Mouse (Mus musculus) megakaryocyte-erythroid progenitor cell, adult 5-6 weeks (primary cell): ENCODE measurements around the gene Gcm2. TPM values are rescaled to one million over a fixed set of nuclear protein-coding genes. Genes with fewer than 3 reads are reported as not detected.

Source experiments
- ATAC-seq: replicated peaks from 2 replicates; pipeline ENCODE4 v1.8.0; 2016; ENCODE audit warnings: mild to moderate bottlenecking, inconsistent platforms; ENCODE audit not compliant: severe bottlenecking, poor library complexity, low FRiP score, low TSS enrichment
- total RNA-seq, 2 experiments: library from RNA; stranded (forward) in 1 of 2; stranded (reverse) in 1 of 2; fragments of 200-1000, 215-1000 nt in 1 of 2; fragments of >200 nt in 1 of 2; fragmentation: Nextera tagmentation in 1 of 2; gene quantifications; 2 replicates each; pipeline ENCODE4 v1.2.3; 2014 to 2017

Gene Gcm2
- total RNA-seq (2014; fragmentation: Nextera tagmentation), result not detected in 2 replicates
- total RNA-seq (2017), result not detected in 2 replicates

DNA sequence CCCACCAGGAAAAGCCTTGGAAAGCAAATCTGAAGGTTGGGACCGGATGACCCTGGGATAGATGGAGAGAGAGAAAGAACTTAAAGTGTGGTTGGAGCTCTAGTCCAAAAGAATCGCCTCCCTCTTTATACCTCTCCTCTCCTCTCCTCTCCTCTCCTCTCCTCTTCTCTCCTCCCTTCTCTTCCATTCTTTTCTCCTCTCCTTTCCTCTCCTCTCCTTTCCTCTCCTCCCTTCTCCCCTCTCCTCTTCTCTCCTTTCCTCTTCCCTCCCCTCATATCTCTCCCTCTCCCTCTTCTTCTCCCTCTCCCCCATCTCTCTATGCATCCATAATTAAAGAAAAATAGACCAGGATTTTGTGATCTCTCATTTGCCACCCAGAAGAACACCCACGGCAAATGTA is at the start of gene Gcm2:
TSS of gene Gcm2 (minus strand) at position 101 of the 400 bp plus-strand sequence.
- ATAC-seq, result no peak

DNA sequence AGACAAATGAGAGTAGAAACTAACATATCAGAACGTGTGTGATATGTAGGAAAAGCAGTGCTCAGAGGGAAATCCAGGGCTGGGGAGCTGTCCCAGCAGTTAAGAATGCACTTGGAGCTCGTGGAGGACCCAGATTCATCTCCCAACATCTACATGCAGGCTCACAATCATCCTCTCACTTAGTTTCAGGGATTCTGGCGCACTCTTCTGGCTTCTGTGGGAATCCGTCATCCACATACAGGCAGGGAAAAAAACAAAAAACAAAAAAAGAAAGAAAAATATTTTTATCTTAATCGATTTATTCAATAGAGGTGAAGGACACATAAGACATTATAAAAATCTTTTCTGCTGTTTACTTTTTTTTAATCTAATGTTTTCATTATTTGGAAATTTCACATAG is 47.6 kb upstream of the Gcm2 start:
- ATAC-seq, result no peak

DNA sequence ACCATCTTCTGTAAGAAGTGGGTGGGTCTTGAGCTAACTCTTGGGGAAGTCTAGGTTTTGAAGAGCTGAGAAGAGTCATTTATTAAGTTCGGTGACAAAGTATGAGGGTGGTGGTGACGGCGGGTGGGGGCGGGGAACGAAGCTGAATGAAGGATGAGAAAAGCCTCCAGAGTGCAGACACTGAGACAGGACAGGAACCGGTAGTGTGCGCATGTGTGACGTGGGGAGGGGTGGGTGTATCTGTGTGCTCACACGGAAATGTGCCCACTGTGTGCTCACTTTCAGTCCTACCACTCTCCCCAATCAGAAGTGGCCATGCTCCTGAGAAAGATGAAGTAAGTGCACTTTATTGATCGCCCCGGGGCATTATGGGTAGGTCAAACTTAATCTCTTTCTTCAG is 42.3 kb upstream of the Gcm2 start:
- ATAC-seq, result no peak

DNA sequence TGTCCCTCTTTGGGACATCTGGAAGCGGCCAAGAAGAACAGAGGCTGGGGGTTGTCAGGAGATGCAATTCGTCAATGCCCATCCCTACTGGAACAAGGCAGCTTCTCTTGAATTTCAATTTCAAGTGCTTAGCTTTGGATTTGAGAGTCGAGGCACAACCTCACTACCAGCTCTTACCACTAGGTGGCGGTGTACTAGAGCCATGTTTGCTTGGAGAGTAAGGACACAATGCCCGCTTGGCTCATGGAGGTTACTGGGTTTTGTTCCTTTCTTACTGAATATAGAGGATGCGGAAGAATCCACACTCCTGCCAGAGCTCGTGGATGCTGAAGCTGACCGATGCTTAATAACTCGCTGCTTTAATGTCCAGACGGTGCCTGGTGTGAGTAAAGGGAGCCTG is 35.4 kb upstream of the Gcm2 start:
- 0 out of 2 replicates have a peak, but pooled peaks have one; percentile 50 for ATAC-seq

DNA sequence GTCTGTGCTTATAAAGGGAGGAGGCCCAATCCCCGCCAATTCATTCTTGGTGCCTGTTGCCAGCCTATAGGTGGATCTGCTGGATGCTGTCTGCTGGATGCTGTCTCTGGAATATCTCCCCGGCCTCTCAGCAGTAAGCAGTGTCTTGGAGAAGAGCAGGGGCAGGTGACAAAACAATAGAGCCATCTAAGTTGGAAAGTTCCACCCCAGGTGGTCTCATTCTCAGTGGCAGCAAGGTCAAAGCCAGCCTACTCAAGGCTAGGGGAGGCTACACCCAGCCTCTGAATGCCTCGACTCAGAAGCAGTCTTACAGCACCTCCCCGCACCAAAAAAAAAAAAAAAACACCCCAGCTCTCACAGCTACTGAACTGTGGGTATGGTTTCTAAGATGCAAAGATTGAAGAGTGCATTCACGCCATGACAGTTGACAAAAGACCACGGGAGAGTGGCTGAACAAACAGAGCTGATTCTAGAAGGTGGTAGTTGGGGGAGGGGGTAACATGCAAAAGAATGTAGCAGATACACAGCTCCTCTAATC is 34.7 kb upstream of the Gcm2 start:
- no peak for ATAC-seq

DNA sequence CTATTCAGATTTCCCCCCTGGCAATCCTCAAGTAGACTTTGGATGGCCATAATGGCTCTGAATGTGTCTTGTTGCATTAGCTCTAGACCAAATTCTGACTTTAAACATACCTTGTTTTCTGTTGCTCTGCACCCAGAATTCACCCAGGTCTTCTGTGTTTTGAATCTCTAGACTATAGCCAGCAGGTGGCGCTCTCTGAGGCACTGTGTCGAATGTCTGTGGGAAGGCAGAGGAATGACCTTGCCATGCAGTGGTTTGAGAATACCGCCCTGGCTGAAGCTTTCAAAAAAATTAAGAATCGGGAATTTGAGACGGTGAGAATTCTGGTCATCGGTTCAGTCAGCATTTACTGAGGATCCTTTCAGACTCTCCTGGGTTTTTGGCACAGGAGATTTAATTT is 24.1 kb upstream of the Gcm2 start:
- ATAC-seq, result peak; percentile 71; the same call in 1 of the 2 replicates

DNA sequence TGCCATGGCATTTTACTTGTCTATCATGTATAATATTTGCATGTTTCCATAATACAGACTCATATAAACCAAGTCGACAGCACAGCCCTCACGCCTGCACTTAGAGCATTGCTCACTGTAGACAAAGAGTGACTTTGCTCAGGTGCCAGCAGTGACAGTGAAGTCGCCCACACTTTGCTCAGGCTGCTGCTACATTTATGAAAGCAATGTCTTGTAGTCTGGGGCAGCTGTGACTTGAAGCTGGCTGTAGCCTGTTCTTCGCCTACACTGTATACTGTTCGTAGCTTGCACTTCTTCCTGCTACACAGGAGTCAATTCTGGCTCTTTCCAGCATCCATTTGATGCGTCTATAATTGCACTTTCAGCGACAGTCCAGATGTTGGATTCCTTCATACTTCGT is 18.2 kb upstream of the Gcm2 start:
- no peak for ATAC-seq

DNA sequence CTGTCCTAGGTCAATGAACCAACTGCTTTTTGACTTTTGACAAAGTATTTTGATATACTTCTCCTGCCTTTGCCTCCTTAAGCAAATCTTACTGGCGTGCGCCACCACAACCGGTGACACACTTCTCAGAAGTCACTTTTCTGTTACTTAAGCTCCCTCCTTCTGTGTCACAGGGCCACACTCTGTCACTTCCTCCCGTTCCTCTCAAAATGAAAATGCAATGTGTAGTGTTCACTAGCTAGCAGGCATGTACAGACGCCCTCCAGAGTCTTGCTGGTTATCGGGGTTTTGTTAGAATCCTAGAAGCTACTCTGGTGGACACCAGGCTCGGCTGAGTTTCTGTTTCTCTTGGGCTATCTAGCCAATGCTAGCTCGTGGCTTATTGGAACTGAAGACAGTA is 17.5 kb upstream of the Gcm2 start:
- no peak for ATAC-seq

DNA sequence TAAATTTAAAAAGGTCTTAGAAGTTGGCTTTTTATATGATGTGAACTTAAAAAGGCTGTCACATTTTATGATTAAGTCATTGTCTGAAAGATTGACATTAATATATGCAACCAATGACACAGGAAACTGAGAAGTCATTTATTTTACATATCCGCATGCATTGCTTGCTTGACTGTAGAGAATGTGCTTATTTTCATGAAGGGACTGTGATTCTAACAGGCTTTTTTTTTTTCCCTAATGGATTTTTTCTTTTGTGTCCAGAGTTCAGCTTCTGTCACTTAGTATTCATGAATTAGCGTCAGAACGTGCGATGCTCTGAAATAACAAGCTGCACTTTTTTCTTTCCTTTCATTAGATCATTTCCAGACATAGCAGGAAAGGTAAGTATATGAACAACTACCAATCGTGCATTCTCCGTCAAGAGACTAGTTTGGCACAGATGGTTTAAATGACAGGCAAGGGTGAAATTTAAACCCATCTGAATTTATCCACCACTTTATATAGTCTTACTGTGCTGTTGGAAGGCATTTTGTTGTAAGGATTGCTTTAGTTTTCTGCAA is 12.9 kb upstream of the Gcm2 start:
- no peak for ATAC-seq

DNA sequence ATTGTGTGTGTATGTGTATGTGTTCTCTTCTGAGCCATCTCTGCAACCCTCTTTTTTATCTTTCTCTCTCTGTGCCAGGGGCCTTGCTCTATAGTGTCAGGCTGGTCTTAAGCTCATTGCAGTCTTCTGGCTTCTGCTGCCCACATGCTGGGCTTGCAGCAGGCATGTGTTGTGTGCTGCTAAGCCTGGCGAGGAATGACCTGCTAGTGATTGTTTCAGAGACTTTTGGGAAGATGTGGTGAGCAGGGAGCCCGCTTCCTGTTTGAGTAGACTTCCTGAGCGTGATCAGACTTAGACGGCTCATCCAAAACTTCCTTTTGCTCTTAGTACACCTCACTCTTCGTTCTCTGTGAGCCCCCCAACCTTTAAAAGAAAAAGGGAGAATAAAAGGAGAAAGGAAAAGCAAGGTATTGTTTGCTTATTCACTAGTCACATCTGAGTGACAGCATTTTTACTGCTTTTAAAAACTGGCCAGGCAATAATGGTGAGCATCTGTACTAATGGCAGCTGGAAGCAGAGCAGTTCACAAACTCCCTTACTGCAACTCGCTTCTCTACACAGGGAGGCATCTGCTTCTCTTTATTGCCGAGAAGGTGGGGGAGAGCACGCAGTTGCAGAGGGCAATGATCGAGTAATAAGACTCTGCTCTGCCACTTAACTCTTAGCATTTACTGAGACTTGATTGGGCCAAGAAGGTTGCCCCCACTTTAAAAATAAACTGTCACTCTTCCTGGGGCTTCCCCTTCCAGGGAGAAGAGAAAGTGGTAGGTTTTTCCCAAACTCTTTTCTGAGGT is 8.5 kb upstream of the Gcm2 start:
- no peak for ATAC-seq

DNA sequence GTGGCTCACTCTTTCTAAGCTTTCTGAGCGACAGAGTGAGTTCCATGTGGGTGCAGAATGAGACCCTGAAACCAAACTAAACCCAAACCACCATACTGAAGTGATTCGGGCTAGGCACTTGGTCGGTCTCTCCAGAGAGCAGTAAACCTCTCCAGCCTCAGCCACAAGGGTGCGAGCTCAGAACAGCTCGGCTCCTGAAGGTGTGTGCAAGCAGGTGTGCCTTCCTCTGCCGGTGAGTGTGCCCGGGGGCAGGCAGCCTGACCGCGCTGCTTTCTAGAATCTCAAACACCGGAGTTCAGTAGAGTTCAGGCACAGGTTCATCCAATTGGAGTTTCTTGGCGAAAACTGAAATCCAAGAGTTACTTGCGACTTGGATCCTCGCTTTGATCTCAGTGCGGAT is 3.1 kb upstream of the Gcm2 start, which contains the start of gene Sycp2l:
TSS of gene Sycp2l (plus strand) at position 368 of the 400 bp plus-strand sequence.
- no peak for ATAC-seq

DNA sequence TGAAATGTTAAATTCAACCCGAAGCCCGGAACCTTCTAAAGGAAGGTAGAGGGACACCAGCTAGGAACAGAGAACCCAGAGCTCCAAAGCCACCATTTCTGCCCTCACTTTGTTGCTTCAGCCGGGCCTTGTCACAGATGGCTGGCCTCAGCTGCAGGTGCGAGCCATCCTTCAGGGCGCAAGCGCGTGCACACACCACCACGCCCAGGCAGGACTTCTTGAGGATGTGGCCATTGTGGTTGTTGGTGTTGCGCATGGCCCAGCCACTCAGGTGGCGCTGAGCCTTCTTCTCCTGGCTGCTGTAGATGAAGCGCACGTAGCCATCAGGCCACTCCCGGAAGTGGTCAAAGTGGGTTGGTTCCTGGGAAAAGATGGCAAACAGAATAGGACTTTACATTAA is 5.3 kb downstream of the Gcm2 start:
- no peak for ATAC-seq

DNA sequence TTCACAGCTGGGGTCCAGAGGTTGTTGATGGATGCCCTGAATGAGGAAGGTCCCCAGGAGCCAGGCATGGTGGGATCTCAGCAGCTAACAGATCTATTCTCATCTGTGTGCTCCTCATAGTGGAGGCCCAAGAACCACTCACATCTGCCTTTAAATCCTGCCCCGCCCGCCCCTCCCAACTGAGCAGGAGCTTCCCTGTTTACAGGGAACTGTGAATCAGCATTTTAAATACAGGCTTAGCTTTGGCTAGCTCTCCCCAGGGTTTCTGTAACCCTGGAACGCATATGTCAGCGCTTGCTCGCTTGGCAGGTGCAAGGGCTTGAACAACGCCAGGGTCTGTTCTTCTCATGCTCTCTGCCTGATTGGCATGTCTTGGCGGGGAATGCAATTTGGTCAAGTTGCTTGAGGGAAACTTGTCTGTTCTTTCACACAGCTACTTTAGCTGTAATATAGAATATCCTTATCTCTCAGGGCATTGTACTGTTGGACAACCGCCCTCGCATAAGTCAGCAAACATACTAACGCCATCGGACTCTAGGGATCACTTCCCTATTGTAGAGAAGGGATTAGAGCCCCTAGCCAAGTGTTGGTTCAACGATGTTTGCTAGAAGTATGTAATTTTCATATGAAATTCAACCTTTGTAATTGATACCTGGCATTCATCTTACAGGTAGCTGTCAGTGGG is 6.9 kb downstream of the Gcm2 start:
- ATAC-seq, result no peak

DNA sequence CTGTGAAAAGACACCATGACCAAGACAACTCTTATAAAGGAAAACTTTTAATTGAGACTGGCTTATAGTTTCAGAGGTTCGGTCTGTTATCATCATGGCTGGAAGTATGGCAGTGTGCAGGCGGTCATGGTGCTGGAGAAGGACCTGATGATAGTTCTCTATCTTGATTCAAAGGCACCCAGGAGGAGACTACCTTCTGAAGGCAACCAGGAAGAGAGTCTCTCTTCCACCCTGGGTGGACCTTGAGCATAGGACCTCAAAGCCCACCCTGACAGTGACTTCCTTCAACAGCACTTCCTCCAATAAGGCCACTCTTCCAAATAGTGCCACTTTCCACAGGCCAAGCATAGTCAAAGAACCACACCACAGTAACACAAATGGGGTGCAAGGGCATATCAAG is 10.8 kb downstream of the Gcm2 start:
- ATAC-seq, result no peak

DNA sequence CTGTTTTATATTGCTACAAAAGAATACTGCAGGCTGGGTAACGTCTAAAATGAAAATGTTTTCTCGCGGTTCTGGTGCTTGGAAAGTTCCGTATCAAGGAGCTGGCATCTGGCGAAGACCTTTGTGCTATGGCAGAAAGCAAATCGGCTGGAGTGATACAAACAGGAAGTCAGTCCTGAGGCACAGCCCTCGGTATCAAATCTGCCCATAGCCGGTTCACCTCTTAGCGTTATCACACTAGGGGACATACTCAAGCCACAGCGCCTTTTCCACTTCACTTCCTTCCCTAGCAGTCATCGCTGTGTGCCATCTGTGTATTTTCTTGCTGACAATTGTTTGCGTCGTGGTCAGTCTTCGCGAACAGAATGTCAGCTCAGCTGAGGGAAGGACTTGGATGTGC is 12.5 kb downstream of the Gcm2 start:
- no peak for ATAC-seq

DNA sequence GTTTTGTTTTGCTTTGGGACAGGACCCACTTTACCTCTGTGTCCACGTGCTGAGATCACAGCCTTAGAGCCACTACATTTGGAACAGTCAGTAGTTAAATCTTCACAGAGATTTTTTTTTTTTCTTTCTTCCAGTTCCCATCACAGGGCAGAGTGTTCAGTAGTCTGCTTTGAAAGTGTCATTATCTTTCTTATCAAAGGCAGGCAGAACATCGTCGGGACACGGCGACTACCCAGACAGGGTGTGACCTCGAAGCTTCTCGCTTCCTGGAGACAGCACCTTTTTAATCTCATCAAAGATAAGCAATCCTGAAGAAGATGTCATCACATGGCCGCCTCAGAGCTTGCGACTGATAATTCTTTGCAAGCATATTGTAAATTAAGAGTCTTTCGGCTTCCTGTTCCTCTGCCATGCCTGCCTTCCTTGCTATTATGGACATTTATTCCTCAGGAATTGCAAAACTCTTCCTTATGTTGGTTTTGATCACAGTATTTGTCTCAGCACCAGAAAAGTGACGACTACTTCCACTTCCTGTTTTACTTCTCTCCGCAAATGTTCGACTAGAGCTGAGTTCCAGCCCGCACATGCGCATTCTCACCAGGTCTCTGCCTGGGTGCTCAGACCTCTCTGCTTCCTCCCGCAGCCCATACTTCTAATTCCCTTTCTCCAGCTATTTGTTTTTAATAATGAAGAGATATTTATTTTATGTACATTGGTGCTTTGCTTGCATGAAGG is 13.3 kb downstream of the Gcm2 start:
- no peak for ATAC-seq

DNA sequence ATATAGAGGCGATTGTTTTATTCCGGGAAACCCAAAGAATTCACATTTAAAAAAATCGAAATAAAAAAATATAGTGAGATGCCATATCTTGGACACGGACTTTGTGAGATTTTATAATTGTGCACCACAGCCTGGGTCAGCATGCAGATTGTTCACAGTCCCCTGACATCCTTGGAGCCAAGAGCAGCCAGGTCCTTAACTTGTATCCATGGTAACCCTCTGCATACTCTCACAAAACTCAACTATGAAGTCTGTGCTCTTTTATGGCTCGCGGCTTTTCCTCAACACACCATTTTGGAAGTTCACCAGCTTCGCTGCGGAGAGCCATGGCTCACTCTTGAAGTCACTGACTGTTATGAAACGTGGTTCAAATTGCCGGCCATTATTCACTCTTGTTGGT is 16.7 kb downstream of the Gcm2 start:
- no peak for ATAC-seq

DNA sequence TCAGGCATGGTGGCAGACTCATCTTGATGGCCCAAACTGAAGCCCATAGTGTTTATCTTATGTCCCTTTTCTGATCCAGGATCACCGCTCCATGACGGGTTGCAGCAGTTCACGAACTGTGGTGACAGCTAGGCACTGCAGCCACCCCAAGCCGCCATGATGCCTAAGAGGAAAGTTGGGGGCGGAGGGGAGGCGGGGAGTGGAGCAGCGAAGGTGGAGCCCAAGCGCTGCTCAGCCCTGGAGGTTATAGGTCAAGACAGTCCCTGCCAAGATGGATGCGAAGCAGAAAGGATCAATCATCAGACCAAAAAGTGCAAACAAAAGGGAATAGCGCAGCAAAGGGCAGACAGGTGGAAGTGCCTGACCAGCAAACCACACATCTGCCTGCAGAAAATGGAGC is 19.6 kb downstream of the Gcm2 start:
- ATAC-seq, result no peak

DNA sequence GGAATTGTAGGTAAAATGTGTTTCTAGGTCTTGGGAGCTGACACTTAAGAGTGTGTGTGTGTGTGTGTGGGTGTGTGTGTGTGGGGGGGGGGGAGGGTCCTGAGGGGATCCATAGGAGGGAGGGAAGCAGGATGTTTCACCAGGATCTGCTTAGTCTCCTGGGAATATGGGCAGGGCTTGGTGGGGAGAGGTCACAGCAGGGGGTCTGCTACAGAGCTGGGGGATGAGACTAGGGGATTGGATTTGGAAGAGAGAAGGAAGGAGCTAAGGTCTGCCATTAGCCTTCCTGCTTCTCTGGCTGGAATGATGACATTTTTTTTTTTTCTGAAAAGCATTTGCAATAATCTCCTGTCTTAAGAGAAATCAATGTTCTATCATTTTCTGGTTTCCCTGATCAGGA is 22.1 kb downstream of the Gcm2 start:
- ATAC-seq, result no peak

DNA sequence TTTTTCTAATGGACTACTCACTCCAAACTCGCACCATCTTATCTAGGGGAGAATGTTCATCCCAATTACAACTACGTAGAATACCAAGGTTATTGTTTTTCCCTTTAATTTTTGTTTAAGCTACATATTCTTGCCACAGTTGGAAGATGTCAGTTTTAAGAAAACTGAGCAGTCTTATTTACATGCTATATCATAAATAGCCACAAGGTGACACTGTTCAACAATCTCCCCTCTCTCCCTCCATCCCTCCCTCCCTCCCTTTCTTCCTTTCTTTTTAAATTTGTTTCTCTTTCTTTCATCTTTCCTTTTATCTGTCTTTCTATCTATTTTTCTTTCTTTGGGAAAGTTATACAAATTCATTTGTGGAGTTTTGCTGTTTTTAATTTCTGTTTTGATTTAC is 25.7 kb downstream of the Gcm2 start:
- ATAC-seq, result 0 out of 2 replicates have a peak, but pooled peaks have one; percentile 63
